Mouse (Mus musculus) inflammation-experienced regulatory T-cells, adult 6 months (primary cell): Measurements from ENCODE around the gene Cript. TPM values are rescaled to one million over a fixed set of nuclear protein-coding genes. Genes with fewer than 3 reads are reported as not detected.
A peak's percentile ranks its signal among the peaks of the same experiment; 100 is the strongest.
"Not testable (repeated sequence)": the region's sequence is repeated elsewhere in the genome, so short reads cannot be mapped to it uniquely, and the experiment has no call there.

Experiments used
- ATAC-seq: one replicate; pipeline ENCODE4 v1.8.0; 2017
- polyA plus RNA-seq, 3 experiments: library from polyadenylated mRNA; unstranded; fragments of 100-300 nt; shearing (Covaris generic); gene quantifications; one replicate each; pipeline ENCODE4 v1.2.1; 2017

Cript gene
- polyA plus RNA-seq, 3 experiments from 2014 or later = 94.9 to 127 (median 99.0) TPM

DNA sequence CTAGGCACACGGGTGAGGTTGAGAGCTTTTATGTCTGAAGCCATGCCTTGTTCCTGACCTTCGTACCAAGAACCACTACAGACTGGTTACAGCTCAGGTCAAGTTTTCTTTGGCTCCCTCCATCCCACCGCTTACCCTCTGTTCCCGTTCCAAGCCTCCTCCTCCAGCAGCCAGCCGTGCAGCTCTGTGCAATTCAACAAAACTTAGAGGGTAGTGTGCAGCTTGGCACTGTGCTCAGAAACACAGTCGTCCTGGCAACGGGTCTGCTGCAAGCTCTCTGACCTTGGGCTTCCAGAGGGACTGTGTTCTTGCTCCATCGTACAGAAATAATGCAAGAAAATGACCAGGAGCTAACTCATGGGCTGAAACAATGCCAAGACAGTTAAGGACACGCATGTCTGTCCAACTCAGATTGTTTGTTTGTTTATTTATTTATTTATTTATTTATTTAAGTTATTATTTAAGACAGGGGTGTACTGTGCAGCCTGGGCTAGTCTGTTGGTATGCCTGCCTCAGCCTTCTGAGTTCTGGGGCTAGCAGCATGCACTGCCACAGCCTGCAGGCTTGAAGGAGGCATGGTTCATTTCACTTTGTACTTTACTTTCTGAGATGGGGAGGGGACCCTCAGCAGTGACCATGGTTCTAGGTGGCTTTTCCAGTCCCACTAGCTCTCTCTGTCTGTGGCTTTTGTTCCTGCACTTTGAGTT, 25.3 kb downstream of the Cript start:
- no peak for ATAC-seq

DNA sequence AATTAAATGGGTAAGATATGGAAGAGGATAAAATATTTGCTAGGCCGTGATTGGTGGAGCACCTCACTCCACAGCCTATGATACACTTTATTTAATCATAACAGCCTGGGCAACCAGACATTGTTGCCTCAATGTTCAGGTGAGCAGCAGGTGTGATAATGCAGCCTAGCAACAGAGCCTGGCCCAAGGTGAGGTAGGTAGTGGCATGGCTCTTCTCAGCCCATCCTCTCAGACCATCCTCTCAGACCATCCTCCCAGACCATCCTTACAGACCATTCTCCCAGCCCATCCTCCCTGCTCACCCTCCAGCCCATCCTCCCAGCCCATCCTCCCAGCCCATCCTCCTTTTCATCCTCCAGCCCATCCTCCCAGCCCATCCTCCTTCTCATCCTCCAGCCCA, 26.3 kb downstream of the Cript start:
- ATAC-seq = no peak

- ATAC-seq = no peak
These were observed 27.1 kb downstream of the Cript start for GRCm38 (mm10) chr17:87052432-87052831.

GRCm38 (mm10) chr17:87053921-87054320, 28.6 kb downstream of the Cript start:
- no peak for ATAC-seq

DNA sequence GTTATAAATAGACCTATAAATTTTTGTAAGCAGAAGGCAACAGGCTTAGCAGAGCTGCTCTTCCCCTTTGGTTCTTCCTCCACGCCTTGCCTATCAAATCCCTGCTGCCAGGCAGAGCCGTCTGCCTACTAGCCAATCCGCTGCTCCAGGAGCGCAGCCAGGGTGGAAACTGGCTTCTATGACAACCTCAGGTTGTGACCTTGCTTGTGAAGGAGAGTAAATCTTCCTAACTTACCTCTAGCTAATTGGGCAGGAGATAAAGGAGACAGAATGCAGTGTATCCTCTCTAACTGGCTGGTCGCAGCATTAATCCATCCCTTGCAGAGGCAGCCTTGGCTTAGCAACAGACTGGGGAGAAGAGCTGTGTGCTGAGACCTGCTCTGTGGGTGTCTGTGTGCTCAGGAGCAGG, 29.7 kb downstream of the Cript start:
- ATAC-seq = no peak

DNA sequence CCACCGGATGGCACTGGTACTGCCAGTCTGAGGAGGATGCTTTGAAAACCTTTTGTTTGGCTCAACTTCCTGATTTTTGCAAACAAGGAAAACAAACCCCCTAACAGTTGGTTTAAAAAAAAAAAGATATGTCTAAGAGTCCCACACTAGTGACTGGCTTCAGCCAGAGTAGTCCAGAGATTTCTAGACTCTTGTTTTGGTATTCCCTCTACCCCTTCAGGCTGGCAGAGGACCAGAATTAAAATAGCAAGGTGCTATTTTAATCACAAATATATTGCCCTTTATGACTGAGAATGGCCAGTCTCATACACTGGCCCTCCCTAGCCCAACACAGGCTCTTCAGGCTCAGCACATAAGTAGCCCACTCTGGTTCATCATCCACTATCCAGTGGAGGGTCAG, 30.3 kb downstream of the Cript start:
- ATAC-seq = no peak

GRCm38 (mm10) chr17:87056761-87057160, 31.4 kb downstream of the Cript start:
- ATAC-seq = no peak

DNA sequence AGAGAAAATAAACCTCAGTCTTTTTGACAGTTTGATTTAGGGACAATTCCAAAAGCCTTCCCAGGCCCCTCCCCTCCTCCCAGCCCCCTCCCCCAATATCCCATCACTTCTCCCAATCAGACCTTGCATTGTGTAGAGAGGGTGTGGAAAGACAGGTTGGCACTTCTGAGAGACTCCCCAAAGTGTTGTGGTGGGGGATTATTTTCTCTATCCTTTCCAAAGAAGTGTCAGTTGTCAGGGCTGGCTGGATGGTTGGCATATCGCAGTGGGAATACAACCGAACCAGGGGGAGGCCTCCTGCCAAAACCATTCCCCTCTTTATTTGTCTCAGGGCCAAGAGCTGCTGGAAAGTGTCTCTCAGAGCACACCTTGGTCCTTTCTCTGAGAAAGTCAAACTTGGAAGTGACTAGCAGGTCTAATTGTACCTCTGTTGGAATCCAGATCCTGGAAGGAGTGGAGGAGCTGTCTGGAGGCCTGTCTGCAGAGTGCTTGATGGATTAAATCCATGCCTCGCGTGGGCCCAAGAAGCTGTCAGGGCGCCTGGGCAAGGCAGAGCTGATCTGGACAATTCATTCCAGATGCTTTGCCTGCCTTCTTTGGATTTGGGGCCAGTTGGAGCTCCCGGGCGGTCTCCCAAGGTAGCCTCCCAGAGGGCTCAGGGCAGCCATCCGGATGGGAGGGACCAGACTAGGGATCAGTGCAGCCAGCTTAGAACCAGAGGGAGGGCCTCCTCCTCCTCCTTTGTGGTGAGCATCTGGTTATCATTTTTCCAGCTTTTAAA, 32.3 kb downstream of the Cript start:
- no peak for ATAC-seq

DNA sequence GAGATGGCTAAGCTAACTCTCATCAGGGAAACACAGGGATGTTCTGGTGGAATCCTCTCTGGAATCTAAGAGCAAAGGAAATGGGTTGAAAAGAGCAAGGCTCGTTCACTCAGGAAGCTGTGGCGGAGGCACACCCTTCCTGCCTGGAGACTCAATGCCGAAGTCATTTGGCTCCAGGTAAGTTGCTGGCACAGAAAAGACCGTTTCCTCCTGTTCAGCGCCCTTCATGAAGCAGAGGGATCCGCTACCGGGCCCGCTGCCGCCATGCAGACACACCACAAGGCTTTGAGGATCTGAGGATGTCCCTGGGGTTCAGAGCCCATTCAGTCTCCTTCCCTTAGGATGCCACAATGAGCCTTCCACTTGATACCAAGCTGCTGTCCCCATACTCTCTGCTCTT, 37.3 kb downstream of the Cript start:
- no peak for ATAC-seq

- no peak for ATAC-seq
These were observed 38.1 kb downstream of the Cript start for GRCm38 (mm10) chr17:87063461-87063860.

- ATAC-seq = peak; percentile 68
These were observed 38.6 kb downstream of the Cript start for GRCm38 (mm10) chr17:87063969-87064368.

GRCm38 (mm10) chr17:87068997-87069396, 43.6 kb downstream of the Cript start:
- no peak for ATAC-seq

- ATAC-seq = not testable (repeated sequence)
These were observed 46.8 kb downstream of the Cript start for GRCm38 (mm10) chr17:87072183-87072582.

DNA sequence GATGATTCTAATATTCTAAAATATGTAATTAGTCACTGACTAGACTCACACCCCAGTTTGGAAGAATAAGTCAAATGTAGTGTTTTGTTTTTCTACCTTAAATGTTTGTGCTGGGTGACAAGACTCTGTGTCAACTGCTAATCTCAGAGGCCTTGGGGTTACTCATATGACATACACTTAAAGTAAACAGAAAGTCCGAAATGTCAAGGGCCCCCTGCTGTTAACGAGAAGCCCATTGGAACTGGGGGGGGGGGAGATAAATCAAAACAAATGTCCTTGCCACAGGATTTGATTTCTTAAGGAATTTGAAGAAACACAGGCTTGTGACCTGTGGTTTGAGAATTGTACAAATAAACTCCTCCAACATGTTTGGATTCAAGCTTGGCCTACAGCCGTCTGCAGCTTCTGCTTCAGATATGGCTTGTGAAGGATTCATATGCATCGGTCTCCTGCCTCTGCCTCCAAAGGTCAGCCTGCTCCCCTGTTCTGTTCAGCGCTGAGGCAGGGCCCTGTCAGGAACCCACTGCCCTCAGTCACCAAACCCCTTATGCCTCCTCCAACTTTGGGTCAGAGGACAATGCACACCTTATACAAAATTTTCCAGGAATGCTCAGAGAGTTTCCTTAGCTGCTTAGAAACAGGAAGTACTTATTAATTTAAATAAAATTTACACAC, 47.6 kb downstream of the Cript start:
- no peak for ATAC-seq

DNA sequence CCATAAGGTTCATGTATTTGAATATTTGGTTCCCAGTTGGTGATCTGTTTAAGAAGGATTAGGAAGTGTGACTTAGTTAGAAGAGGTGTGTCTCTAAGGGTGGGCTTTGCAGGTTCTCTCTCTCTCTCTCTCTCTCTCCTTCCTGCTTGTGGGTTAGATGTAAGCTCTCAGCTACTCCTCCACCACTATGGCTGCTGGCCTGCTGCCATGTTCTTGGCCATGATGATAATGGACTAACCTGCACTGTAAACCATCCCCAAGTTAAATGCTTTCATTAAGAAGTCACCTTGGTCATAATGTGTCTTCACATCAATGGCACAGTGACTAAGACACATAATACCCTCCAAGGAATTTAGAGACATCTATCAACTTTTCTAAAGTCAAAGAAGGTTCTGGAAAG, 48.1 kb downstream of the Cript start:
- no peak for ATAC-seq

- ATAC-seq = not testable (repeated sequence)
These were observed 52.9 kb downstream of the Cript start for GRCm38 (mm10) chr17:87078217-87078616.

DNA sequence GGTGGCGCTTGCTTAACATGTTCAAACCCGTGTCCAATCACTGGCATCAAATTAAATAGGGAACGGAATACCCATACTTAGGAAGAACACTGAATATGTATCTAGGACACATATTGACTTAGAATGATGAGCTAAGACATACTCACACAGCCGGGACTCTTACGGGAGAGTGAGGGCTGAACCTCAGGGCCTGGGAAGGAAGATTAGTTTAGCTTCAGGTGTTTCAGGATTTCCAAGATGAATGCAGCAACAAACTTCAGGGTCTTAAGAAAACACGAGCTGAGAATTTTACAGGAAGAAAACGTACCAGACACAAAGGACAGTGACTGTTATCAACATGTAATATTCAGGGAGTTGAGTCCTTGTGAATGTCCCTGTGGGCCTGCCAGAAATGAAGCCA, 55.4 kb downstream of the Cript start:
- ATAC-seq = no peak

DNA sequence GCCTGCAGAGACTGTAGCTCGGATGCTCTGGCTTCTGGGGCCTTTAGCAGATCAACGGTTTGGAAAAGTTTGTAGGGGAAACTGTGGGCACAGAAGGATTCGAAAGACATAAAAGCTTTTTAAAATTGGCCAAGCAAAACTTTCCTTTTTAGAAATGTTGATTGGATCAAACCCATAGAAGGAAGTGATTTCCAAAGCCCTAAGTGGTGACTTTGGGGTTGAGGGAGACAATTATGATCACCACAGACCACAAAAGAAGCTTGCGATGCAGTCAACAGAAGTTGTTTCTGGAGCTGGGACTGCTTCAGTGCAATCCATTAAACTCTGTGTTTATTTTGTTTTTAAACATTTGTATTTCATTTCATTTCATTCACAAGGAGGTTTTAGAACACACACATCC, 57.2 kb downstream of the Cript start:
- no peak for ATAC-seq

DNA sequence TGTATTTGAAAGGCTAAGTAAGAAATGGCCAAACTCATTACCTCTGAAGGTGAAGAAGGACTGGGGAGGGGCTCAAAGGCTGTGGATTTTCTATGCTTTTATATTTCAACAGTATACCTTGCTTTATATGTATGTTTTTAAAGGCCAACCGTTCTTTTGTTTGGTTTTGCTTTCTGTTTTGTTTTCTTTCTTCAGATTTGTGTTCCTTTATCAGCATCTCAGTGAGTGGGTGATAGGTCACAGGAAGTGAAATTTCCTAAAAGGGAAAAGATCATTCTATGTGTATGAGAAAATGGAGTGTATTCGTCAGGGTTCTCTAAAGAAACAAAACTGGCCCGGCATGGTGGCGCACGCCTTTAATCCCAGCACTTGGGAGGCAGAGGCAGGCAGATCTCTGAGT, 58.3 kb downstream of the Cript start:
- peak; percentile 86 for ATAC-seq
